Mouse (Mus musculus) liver, postnatal 0 days (tissue): ENCODE measurements around the gene Slc43a1. TPM values are rescaled to one million over a fixed set of nuclear protein-coding genes. Genes with fewer than 3 reads are reported as not detected.
A peak's percentile ranks its signal among the peaks of the same experiment; 100 is the strongest.

ENCODE experiments used
- ATAC-seq: fragments of 200-750 bp; cut with Nextera tagmentation; 2 replicates; pipeline ENCODE4 v1.8.0; 2017; ENCODE audit warnings: mild to moderate bottlenecking, moderate library complexity
- DNase-seq: peaks from one replicate; pipeline ENCODE4 v3.0.0-alpha.2; 2016
- H3K27ac ChIP-seq: fragments of 300-500 bp; sonication (generic); 2 replicates; pipeline ENCODE4 v1.5.1; 2014; ENCODE audit warnings: antibody characterized with exemption, moderate library complexity, mild to moderate bottlenecking, low read depth
- H3K27me3 ChIP-seq: fragments of 300-500 bp; sonication (generic); 2 replicates; pipeline ENCODE4 v1.6.1; 2014; ENCODE audit warnings: low read length, control low read depth, mixed read lengths; ENCODE audit not compliant: insufficient read depth
- H3K36me3 ChIP-seq: fragments of 300-500 bp; sonication (generic); replicated peaks from 2 replicates; pipeline ENCODE4 v1.6.1; 2014; ENCODE audit warnings: mild to moderate bottlenecking, control low read depth, low read length, moderate library complexity, mixed read lengths; ENCODE audit not compliant: insufficient read depth
- H3K4me1 ChIP-seq: fragments of 300-500 bp; sonication (generic); 2 replicates; pipeline ENCODE4 v1.6.1; 2014; ENCODE audit warnings: antibody characterized with exemption, mild to moderate bottlenecking, control low read depth; ENCODE audit not compliant: insufficient read depth
- H3K4me2 ChIP-seq: fragments of 300-500 bp; sonication (generic); 2 replicates; pipeline ENCODE4 v1.6.1; 2014; ENCODE audit warnings: low read depth, mild to moderate bottlenecking, low read length, moderate library complexity, mixed read lengths
- H3K4me3 ChIP-seq: fragments of 300-500 bp; sonication (generic); 2 replicates; pipeline ENCODE4 v1.5.1; 2014; ENCODE audit warnings: low read depth, low read length
- H3K9ac ChIP-seq: fragments of 300-500 bp; sonication (generic); replicated peaks from 2 replicates; pipeline ENCODE4 v1.6.1; 2014; ENCODE audit warnings: mild to moderate bottlenecking, moderate library complexity
- H3K9me3 ChIP-seq: fragments of 300-500 bp; sonication (generic); 2 replicates; pipeline ENCODE4 v1.6.1; 2016; ENCODE audit warnings: mild to moderate bottlenecking, control low read depth, low read length, mixed read lengths
- CTCF ChIP-seq: sonication (generic); IDR thresholded peaks from 2 replicates; pipeline ENCODE4 v1.5.1; 2016; ENCODE audit warnings: antibody characterized with exemption, low read depth
- EP300 ChIP-seq: IDR thresholded peaks from 2 replicates; pipeline ENCODE4 v1.6.1; 2016; ENCODE audit warnings: antibody characterized with exemption, low read depth, mild to moderate bottlenecking
- WGBS: fragments of 180-500 bp; shearing (Covaris S2); extraction: QIAGEN DNeasy Blood & Tissue Kit; methylation state at CpG from one replicate; pipeline ENCODE4 v1.1.7; 2014; ENCODE audit not compliant: insufficient replicate concordance; 5-methylcytosine and 5-hydroxymethylcytosine counted together
- polyA plus RNA-seq: library from polyadenylated mRNA; unstranded; fragments of >200 nt; fragmentation: Nextera tagmentation; extraction: Ambion mirVana; gene quantifications from 2 replicates; pipeline ENCODE4 v1.2.1, GENCODE M21; 2015

Slc43a1 gene
- polyA plus RNA-seq, 1 experiment from 2014 or later: 67.8 TPM

DNA sequence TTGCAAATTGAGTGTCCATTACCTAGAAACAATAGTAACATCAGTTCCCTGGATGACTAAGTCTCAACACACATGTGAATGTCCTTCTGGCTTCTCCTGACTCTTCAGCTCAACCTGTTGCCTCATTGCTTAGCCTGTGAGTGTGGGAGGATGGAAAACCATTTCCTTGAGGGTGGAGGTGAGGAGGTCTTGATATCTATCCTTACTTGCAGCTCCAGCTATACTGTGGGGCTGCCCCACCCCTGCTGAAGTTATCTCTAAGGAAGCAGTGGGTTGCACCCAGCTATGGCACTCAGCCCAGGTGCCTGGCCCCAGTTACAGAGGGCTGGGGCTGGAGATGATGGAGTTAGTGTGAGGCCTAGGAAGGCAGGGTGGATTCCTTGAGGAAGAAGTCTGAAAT, 3.3 kb downstream of the Slc43a1 start:
- Histone ChIP-seq H3K4me2 (peak overlapping the region; percentile 89), H3K4me1 (peaks cover 44% of the 10 kb centered on the region), H3K36me3 (peaks cover 34% of the 10 kb centered on the region), H3K9me3 (no peaks in the 10 kb centered on the region), H3K9ac (peak overlapping the region; percentile 97), H3K27ac (peak overlapping the region; percentile 93), H3K4me3 (peak overlapping the region; percentile 89), H3K27me3 (no peaks in the 10 kb centered on the region)
- peak; percentile 93 for TF ChIP-seq EP300
- no peak for TF ChIP-seq CTCF
- ATAC-seq (peak; percentile 89), DNase-seq (peak; percentile 85)

DNA sequence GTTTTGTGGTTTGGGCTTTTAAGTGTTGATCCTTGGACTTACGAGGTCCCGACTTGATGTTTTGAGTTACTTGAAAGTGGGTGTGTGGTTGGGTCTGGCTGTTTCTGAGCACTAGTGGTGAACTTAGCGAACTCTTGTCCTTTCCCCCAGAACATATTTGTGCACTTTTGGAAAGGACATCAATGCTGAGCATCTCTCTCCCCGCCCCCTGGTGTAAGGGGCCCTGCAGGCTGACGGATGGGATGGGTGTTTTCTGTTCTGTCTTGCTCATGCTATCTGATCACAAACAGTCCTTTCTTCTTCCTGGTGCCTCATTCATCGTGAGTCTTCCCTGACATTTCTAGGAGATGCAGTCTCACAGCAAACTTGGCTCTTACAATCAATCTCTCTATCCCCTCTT, 5.0 kb downstream of the Slc43a1 start:
- Histone ChIP-seq H3K9me3 (no peaks in the 10 kb centered on the region), H3K4me2 (peak overlapping the region; percentile 89), H3K4me1 (peaks cover 38% of the 10 kb centered on the region), H3K9ac (peak overlapping the region; percentile 35), H3K27ac (peak overlapping the region; percentile 93), H3K4me3 (peak overlapping the region; percentile 89), H3K36me3 (peaks cover 50% of the 10 kb centered on the region), H3K27me3 (no peaks in the 10 kb centered on the region)
- no peak for ATAC-seq
- peak; percentile 52 for DNase-seq
- 50% methylated on average over 6 of the region's 6 CpGs for WGBS
- TF ChIP-seq CTCF (peak; percentile 42), EP300 (no peak)

DNA sequence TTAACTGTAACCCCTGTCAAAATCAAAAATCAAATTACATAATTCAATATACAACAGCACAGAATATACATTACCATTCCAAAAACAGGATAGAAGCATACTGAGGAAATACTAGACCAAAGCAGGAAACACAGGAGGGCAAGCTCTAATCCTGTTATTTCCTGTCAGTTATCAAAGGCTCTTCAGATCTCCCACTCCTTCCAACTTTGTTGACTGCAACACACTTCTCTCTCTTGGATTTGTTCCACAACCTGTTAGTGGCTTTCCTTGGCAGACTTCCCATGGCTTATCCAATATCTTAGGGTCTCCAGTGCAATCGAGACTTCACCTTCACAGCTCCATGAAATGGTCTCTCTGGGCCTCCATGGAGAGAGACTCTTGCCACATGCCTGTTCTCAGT, 6.6 kb downstream of the Slc43a1 start:
- no peaks in the 10 kb centered on the region for H3K27me3 ChIP-seq
- H3K4me2 ChIP-seq: peak overlapping the region; percentile 33; the same call in 1 of the 2 replicates
- no peak overlapping the region for H3K4me3 ChIP-seq
- H3K4me1 ChIP-seq: peaks cover 36% of the 10 kb centered on the region
- 57% methylated on average over 1 of the region's 1 CpGs for WGBS
- TF ChIP-seq EP300: no peak
- TF ChIP-seq CTCF: no peak
- 0 out of 2 replicates have a peak overlapping the region, but pooled peaks have one; percentile 11 for H3K27ac ChIP-seq
- ATAC-seq: no peak
- H3K36me3 ChIP-seq: peaks cover 66% of the 10 kb centered on the region
- H3K9ac ChIP-seq: no peak overlapping the region
- DNase-seq: no peak
- H3K9me3 ChIP-seq: no peaks in the 10 kb centered on the region

DNA sequence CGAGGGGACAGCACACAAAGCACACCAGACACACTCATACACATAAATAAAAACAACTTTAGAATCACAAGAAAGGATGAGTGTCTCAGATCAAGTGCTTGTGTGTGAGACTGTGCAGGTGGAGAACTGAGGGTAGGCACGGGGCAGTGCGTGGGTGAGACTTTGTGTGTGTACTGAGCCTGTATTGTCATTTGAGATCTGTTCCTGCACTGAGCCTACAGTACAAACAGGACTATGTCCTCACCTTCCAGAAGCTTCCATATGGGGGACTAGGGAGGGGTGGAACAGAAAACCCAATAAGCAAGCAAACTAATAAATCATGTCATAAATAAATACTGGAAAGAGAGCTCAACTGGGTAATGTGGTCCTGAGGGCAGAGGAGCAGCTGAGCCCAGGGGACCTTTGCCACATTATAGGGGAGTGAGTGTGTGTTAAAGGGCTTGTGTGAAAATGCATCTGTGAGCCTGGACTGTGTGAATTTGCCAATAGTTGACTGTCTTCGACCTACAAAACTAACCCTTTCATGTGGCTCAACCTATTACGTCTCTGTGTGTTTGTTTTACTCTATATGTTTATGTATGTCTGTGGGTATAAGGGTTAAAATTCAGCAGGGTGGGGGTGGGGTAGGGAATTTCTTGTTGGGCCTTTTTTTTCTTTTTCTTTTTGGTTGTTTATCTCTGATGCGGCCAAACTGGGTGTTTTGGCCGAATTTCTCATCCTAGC, 11.9 kb downstream of the Slc43a1 start:
- WGBS: 64% methylated on average over 7 of the region's 7 CpGs
- no peak overlapping the region for H3K4me3 ChIP-seq
- DNase-seq (no peak), ATAC-seq (peak; percentile 81)
- H3K36me3 ChIP-seq: peaks cover 96% of the 10 kb centered on the region
- H3K4me2 ChIP-seq: peak overlapping the region; percentile 14; the same call in 1 of the 2 replicates
- H3K9ac ChIP-seq: no peak overlapping the region; the same call in 1 of the 2 replicates
- no peak for TF ChIP-seq EP300
- no peak for TF ChIP-seq CTCF
- no peaks in the 10 kb centered on the region for H3K27me3 ChIP-seq
- peak overlapping the region; percentile 89 for H3K27ac ChIP-seq
- peaks cover 10% of the 10 kb centered on the region for H3K4me1 ChIP-seq
- H3K9me3 ChIP-seq: no peaks in the 10 kb centered on the region

DNA sequence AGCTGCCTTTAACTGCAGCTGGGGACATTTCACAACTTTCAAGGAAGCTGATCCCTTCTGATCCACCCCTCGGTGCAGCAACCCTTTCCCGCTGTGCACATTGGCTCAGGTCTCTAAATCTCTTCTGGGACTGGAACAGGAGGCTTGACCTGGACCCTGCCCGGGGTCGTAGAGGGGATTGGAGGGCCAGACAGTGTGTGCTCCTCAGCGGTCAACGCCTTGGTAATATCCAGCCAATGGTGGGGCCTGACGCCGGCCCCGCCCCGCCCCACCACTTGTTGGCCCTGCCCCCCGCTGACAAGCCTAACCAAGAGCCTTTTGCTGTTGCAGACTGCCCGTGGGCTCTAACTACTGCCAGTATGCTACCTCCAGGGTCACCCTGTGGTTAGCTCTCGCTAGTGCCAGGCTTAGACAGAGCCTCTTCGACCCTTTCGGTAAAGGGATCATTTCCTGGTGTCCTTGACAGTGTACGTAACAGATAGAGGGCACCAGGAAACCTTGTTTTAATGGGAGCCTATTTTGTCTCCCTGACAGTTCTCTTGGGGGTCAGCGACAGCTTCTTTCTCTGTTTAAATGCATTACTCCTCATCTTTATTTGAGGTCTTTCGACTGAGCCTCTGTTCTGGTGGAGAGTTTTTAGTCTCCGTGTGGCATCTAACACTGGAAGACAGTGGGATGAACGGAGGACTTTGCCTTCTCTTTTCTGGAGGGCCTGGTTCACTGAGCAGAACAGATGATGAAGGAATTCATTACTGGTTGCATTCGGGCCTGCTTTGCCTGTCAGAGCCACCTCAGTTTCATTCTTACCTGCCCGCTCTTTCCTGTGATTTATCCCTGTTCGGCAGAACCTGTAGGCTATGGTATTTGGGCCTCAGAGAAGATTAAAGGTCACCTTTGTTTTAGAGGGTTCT, 12.7 kb downstream of the Slc43a1 start:
- H3K4me2 ChIP-seq: peak overlapping the region; percentile 14; the same call in 1 of the 2 replicates
- 56% methylated on average over 23 of the region's 23 CpGs for WGBS
- peaks cover 10% of the 10 kb centered on the region for H3K4me1 ChIP-seq
- DNase-seq (peak; percentile 83), ATAC-seq (peak; percentile 90)
- peak overlapping the region; percentile 8; the same call in 1 of the 2 replicates for H3K9ac ChIP-seq
- H3K4me3 ChIP-seq: no peak overlapping the region
- H3K27ac ChIP-seq: peak overlapping the region; percentile 89
- H3K27me3 ChIP-seq: no peaks in the 10 kb centered on the region
- peaks cover 96% of the 10 kb centered on the region for H3K36me3 ChIP-seq
- no peaks in the 10 kb centered on the region for H3K9me3 ChIP-seq
- TF ChIP-seq CTCF: no peak
- peak; percentile 68 for TF ChIP-seq EP300

DNA sequence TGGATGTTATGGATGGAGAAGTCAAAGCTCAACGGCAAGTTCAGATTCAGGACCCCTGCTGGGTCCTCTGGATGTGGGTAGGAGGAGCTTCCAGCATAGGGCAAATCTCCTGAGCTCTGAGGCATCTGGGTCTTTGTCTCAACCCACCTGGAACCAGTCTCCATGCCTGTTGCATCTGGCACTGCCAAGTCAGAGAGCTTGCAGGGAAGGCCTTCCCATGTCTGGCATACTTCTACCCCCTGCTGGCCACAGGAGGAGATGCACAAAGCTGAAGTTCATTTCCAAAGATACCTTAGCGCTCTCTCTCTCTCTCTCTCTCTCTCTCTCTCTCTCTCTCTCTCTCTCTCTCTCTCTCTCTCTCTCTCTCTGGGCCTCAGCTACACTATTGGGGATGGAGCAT, 17.1 kb downstream of the Slc43a1 start:
- no peaks in the 10 kb centered on the region for H3K9me3 ChIP-seq
- no peaks in the 10 kb centered on the region for H3K27me3 ChIP-seq
- H3K36me3 ChIP-seq: peaks cover 94% of the 10 kb centered on the region
- DNase-seq (peak; percentile 56), ATAC-seq (no peak)
- H3K9ac ChIP-seq: no peak overlapping the region
- no peak overlapping the region for H3K27ac ChIP-seq
- no peaks in the 10 kb centered on the region for H3K4me1 ChIP-seq
- 80% methylated on average over 2 of the region's 2 CpGs for WGBS
- H3K4me3 ChIP-seq: no peak overlapping the region
- no peak overlapping the region for H3K4me2 ChIP-seq
- TF ChIP-seq EP300 (no peak), CTCF (peak; percentile 90)
